Comparison of ENCODE assay signal across 8 mouse cellular contexts in genomic region chr19:56919628-56920027, GRCm38 (mm10). TPM values are rescaled to one million over a fixed set of nuclear protein-coding genes. Genes with fewer than 3 reads are reported as not detected.
DNase-seq lines count a peak whose midpoint lies in the region; ATAC-seq and TF ChIP-seq lines count a peak whose summit lies in the region.

No protein-coding gene starts in this region.

- no peak overlapping the region for H3K4me3 ChIP-seq in gastrocnemius, adult 2 months
- no peak overlapping the region for H3K4me3 ChIP-seq in left cerebral cortex, adult 2 months
- no peak overlapping the region for H3K4me3 ChIP-seq in midbrain, embryonic 10.5 days

- H3K27ac ChIP-seq in gastrocnemius, adult 2 months: peak overlapping the region; percentile 73
- no peak overlapping the region for H3K27ac ChIP-seq in left cerebral cortex, adult 2 months
- H3K27ac ChIP-seq in midbrain, embryonic 10.5 days (replicated peaks): no peak overlapping the region

- ATAC-seq in monocyte, adult 5-6 weeks (replicated peaks; ENCODE audit: insufficient number of reproducible peaks, low FRiP score, low TSS enrichment, poor library complexity, severe bottlenecking): no peak

- no peaks in the 10 kb centered on the region for H3K36me3 ChIP-seq in midbrain, embryonic 10.5 days

- DNase-seq in adipocyte (ENCODE audit: low spot score): peak; percentile 99
- DNase-seq in cerebellum, postnatal 36 days: peak; percentile 91 to 95
- peak; percentile 90 for DNase-seq in gastrocnemius, adult 2 months
- DNase-seq in hindlimb bud, embryonic 11.5 days (ENCODE audit: extremely low spot score, low read depth, low spot score): peak; percentile 60
- peak; percentile 78 to 83 for DNase-seq in left cerebral cortex, adult 2 months (ENCODE audit: extremely low spot score in 1 of 2, low spot score in 2 of 2)
- DNase-seq in midbrain, embryonic 10.5 days (ENCODE audit: low spot score): peak; percentile 86
- peak; percentile 88 for DNase-seq in skeletal muscle tissue, adult 2 months (ENCODE audit: low read depth, low spot score)

- intact Hi-C loops in gastrocnemius, adult 2 months (cut with DNase I): loop anchor here (1.0 to 10.0 kb wide), 3 partner anchors 89 to 215 kb away; partner anchors contain the start of gene Afap1l2
- intact Hi-C loops in left cerebral cortex, adult 2 months (cut with DNase I): loop anchor here (1.0 to 5.0 kb wide), 5 partner anchors 89 to 408 kb away; partner anchors contain the start of gene Afap1l2

- no peaks in the 10 kb centered on the region for H3K27me3 ChIP-seq in midbrain, embryonic 10.5 days (ENCODE audit: low read depth, poor library complexity, severe bottlenecking)

- peak; percentile 97 for TF ChIP-seq CTCF in gastrocnemius, adult 2 months (IDR thresholded peaks at IDR 0.05)
- TF ChIP-seq CTCF in left cerebral cortex, adult 2 months (IDR thresholded peaks at IDR 0.05): peak; percentile 91

- 31% methylated on average over 7 of the region's 7 CpGs for WGBS in midbrain, embryonic 10.5 days

- H3K9me3 ChIP-seq in midbrain, embryonic 10.5 days (replicated peaks): no peaks in the 10 kb centered on the region

- peaks cover 6% of the 10 kb centered on the region; the same call in 1 of the 2 replicates for H3K4me1 ChIP-seq in midbrain, embryonic 10.5 days

RNA-seq across cellular contexts. Expression of gene Vwa2, which starts 45.6 kb away (rescaled TPM):
- total RNA-seq in gastrocnemius, adult 2 months (2021): not detected
- total RNA-seq in left cerebral cortex, adult 2 months (2021): not detected
- polyA plus RNA-seq in midbrain, embryonic 10.5 days (2016; fragmentation: Nextera tagmentation; extraction: Ambion mirVana): 0.26 and 0.52 TPM in 2 replicates
- total RNA-seq in monocyte, adult 5-6 weeks (2017): not detected in 3 replicates
